Mouse (Mus musculus): ENCODE data around the gene Hikeshi. TPM values are rescaled to one million over a fixed set of nuclear protein-coding genes. Genes with fewer than 3 reads are reported as not detected.

Gene Hikeshi
- 64.6 TPM for polyA plus RNA-seq (2017; shearing (Covaris generic))

GRCm38 (mm10) chr7:89940571-89941463, at the start of gene Hikeshi:
Gene Hikeshi, minus strand, starts transcription at chr7:89941204.

DNA sequence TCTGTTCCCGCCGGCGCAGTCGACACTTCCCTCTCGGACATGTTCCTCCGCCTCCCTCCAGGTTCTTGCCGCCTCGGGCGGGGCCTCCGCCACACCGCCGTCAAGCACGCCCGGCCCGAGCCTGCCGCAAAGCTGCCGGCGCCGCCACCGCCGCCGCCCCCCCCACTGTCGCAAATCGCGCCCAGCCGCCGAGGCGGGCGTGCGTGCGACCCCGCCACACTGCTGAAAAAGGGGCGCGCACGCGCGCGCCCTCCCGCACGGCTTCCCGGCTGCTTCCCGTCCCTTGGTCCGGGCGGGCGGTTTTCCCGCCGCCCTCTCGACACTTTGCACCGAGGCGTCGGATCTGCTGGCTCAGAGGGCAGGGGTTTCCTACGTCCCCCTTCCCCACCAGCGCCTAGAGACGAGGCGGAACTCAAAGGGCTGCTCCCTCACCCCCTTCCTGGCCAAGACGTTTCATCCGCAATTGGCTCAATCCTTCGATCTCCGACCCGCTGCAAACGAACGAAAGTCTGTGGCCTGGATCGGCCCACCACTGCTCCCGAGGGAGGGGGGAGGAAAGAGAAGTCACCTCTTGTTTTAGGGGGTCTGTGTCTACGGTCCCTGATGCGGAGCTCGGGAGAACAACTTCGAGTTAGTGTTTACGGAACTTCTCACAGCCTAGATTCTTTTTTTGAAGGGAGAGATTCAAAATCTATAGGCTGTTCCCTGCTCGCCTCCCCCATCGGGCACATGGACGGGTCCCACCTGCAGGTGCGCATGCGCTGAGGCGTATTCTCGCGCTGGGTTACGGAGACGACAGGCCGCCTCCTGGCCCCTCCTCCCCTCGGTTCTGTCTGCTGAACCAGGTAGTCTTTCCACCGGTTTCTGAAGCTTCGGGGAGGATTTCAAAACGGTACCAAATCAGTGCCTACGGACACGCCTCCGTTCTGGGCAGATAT, 39.8 kb upstream of the Hikeshi start, which contains the start of gene Eed:
Eed (minus strand) TSS at position 499 of the 938 bp plus-strand sequence.

GRCm38 (mm10) chr7:89903442-89904343, 37.3 kb downstream of the Hikeshi start, which contains the start of gene Ccdc81:
Gene Ccdc81, minus strand, starts transcription at chr7:89903629.

Other genes starting within 250 kb of the Hikeshi start
- gene Ccdc81, start 37.6 kb downstream of the Hikeshi start, polyA plus RNA-seq (2017; shearing (Covaris generic)), result 0.16 TPM
- gene Eed, start 39.8 kb upstream of the Hikeshi start, polyA plus RNA-seq (2017; shearing (Covaris generic)), result 185 TPM
- 44.7 TPM for gene Picalm, start 189.0 kb upstream of the Hikeshi start, polyA plus RNA-seq (2017; shearing (Covaris generic))

All from effector memory CD4-positive, alpha-beta T cell, adult 7 months (primary cell).